Comparison of ENCODE assay signal across 49 mouse cellular contexts in genomic region chr11:26622727-26623126, GRCm38 (mm10). TPM values are rescaled to one million over a fixed set of nuclear protein-coding genes. Genes with fewer than 3 reads are reported as not detected.
"Had no signal": no experiment of that assay in that cellular context is flagged by ENCODE, and none has a peak within 500 bp of the region (broad histone marks: within the 10 kb centered on the region; RNA-seq: fewer than 3 reads in every experiment).

No protein-coding gene starts in this region.

- DNase-seq: heart, postnatal 10 days; heart, postnatal 14 days; heart, postnatal 36 days; heart, postnatal 4 days; kidney, adult 11 months; kidney, adult 18-20 months; kidney, adult 2 months; kidney, adult 8-10 months; kidney, adult 9 months; kidney, postnatal 10 days; kidney, postnatal 14 days; kidney, postnatal 25 days; kidney, postnatal 36 days; kidney, postnatal 4 days; layer of hippocampus, adult 9-11 months; layer of hippocampus, postnatal 36 days had no signal

- H3K9me3 ChIP-seq: heart, embryonic 12.5 days; heart, embryonic 13.5 days; heart, embryonic 15.5 days; hindbrain, embryonic 10.5 days; hindbrain, embryonic 12.5 days; hindbrain, embryonic 13.5 days; hindbrain, embryonic 15.5 days; intestine, embryonic 15.5 days; kidney, embryonic 15.5 days had no signal

- H3K27ac ChIP-seq: heart, embryonic 13.5 days; heart, embryonic 15.5 days; hindbrain, embryonic 10.5 days; hindbrain, embryonic 12.5 days; hindbrain, embryonic 13.5 days; hindbrain, embryonic 14.5 days; hindbrain, embryonic 15.5 days; hindbrain, postnatal 0 days; intestine, embryonic 15.5 days; kidney, embryonic 15.5 days; kidney, postnatal 0 days; layer of hippocampus, adult 2 months; left cerebral cortex, adult 2 months had no signal

- H3K9ac ChIP-seq: heart, embryonic 12.5 days; heart, embryonic 13.5 days; heart, embryonic 15.5 days; hindbrain, embryonic 12.5 days; hindbrain, embryonic 13.5 days; hindbrain, embryonic 14.5 days; hindbrain, embryonic 15.5 days; intestine, embryonic 15.5 days; kidney, embryonic 15.5 days had no signal

- H3K4me1 ChIP-seq: heart, embryonic 12.5 days; heart, embryonic 13.5 days; heart, embryonic 15.5 days; hindbrain, embryonic 10.5 days; hindbrain, embryonic 12.5 days; hindbrain, embryonic 13.5 days; hindbrain, embryonic 15.5 days; intestine, embryonic 15.5 days; kidney, embryonic 15.5 days had no signal

- H3K4me3 ChIP-seq: heart, embryonic 12.5 days; heart, embryonic 13.5 days; heart, embryonic 15.5 days; hindbrain, embryonic 10.5 days; hindbrain, embryonic 12.5 days; hindbrain, embryonic 13.5 days; hindbrain, embryonic 15.5 days; intestine, embryonic 15.5 days; kidney, embryonic 15.5 days; layer of hippocampus, adult 2 months; left cerebral cortex, adult 2 months had no signal

- H3K27me3 ChIP-seq: heart, embryonic 12.5 days; heart, embryonic 13.5 days; heart, embryonic 15.5 days; hindbrain, embryonic 12.5 days; hindbrain, embryonic 13.5 days; hindbrain, embryonic 15.5 days; intestine, embryonic 15.5 days; kidney, embryonic 15.5 days had no signal

- H3K36me3 ChIP-seq: heart, embryonic 12.5 days; heart, embryonic 13.5 days; heart, embryonic 15.5 days; hindbrain, embryonic 10.5 days; hindbrain, embryonic 12.5 days; hindbrain, embryonic 13.5 days; hindbrain, embryonic 15.5 days; intestine, embryonic 15.5 days; kidney, embryonic 15.5 days had no signal

RNA-seq across cellular contexts. Expression of gene Gm6899, which starts 29.7 kb away (rescaled TPM):
- total RNA-seq: heart, postnatal 10 days; heart, postnatal 14 days; heart, postnatal 25 days; heart, postnatal 36 days; heart, postnatal 4 days; hematopoietic stem cell, adult 5-6 weeks; hindbrain, postnatal 0 days; layer of hippocampus, adult 18-20 months; layer of hippocampus, adult 2 months; layer of hippocampus, adult 8-10 months; layer of hippocampus, postnatal 10 days; layer of hippocampus, postnatal 14 days; layer of hippocampus, postnatal 25 days; layer of hippocampus, postnatal 36 days; left cerebral cortex, adult 18-20 months; left cerebral cortex, adult 2 months; left cerebral cortex, adult 8-10 months had no signal
- polyA plus RNA-seq: heart, embryonic 11.5 days; heart, embryonic 12.5 days; heart, embryonic 14.5 days; heart, embryonic 15.5 days; heart, embryonic 16.5 days; heart, postnatal 0 days; hindbrain, embryonic 10.5 days; hindbrain, embryonic 12.5 days; hindbrain, embryonic 13.5 days; hindbrain, embryonic 14.5 days; hindbrain, embryonic 15.5 days; hindbrain, embryonic 16.5 days; hindbrain, postnatal 0 days; inflammation-experienced regulatory T-cells, adult 6 months; intestine, embryonic 14.5 days; intestine, embryonic 15.5 days; intestine, embryonic 16.5 days; kidney, adult 2 months; kidney, embryonic 14.5 days; kidney, embryonic 15.5 days; large intestine, adult 2 months had no signal
